Mouse (Mus musculus) adipocyte (in vitro differentiated cells): Measurements from ENCODE around the gene Dnmt1.

Experiments used
- DNase-seq: peaks from one replicate; pipeline ENCODE4 v3.0.0-alpha.2; 2016; ENCODE audit warnings: low spot score

Dnmt1 gene

GRCm38 (mm10) chr9:20879097-20879792, 80.4 kb downstream of the Dnmt1 start, which contains the start of gene Angptl6:
Gene Angptl6 (minus strand): TSS chr9:20879727.
- DNase-seq, result no peak

GRCm38 (mm10) chr9:20878710-20879065, 81.0 kb downstream of the Dnmt1 start:
- no peak for DNase-seq

GRCm38 (mm10) chr9:20878041-20878709, 81.5 kb downstream of the Dnmt1 start:
- peak; percentile 98 for DNase-seq

GRCm38 (mm10) chr9:20877118-20878040, 82.3 kb downstream of the Dnmt1 start:
- no peak for DNase-seq

- no peak for DNase-seq
These were observed 83.2 kb downstream of the Dnmt1 start for GRCm38 (mm10) chr9:20876318-20877117.

- no peak for DNase-seq
These were observed 84.5 kb downstream of the Dnmt1 start for GRCm38 (mm10) chr9:20875021-20875790.

- no peak for DNase-seq
These were observed 86.2 kb downstream of the Dnmt1 start for GRCm38 (mm10) chr9:20873521-20873920.

- no peak for DNase-seq
These were observed 86.7 kb downstream of the Dnmt1 start for GRCm38 (mm10) chr9:20872991-20873390.

- no peak for DNase-seq
These were observed 89.2 kb downstream of the Dnmt1 start for GRCm38 (mm10) chr9:20870211-20871173.

- no peak for DNase-seq
These were observed 90.4 kb downstream of the Dnmt1 start for GRCm38 (mm10) chr9:20869246-20869645.

GRCm38 (mm10) chr9:20868448-20869001, 91.2 kb downstream of the Dnmt1 start, which contains the start of gene A230050P20Rik:
Gene A230050P20Rik (plus strand): TSS chr9:20868642.
- DNase-seq, result no peak

GRCm38 (mm10) chr9:20866879-20867278, 92.8 kb downstream of the Dnmt1 start:
- DNase-seq, result no peak

- no peak for DNase-seq
These were observed 97.5 kb downstream of the Dnmt1 start for GRCm38 (mm10) chr9:20862225-20862624.

- DNase-seq, result no peak
These were observed 97.9 kb downstream of the Dnmt1 start for GRCm38 (mm10) chr9:20861821-20862220.

- DNase-seq, result no peak
These were observed 99.8 kb downstream of the Dnmt1 start for GRCm38 (mm10) chr9:20859926-20860325.
